Mouse (Mus musculus): ENCODE measurements around the gene Msh6. TPM values are rescaled to one million over a fixed set of nuclear protein-coding genes. Genes with fewer than 3 reads are reported as not detected.

Gene Msh6
- polyA plus RNA-seq, 1 experiment = not detected

- H3K4me1 ChIP-seq (ENCODE audit: control insufficient read depth, insufficient read depth, low read length) = no peaks in the 10 kb centered on the region
- WGBS = 79% methylated on average over 3 of the region's 3 CpGs
- H3K27ac ChIP-seq (ENCODE audit: insufficient read depth, low read depth, low read length) = no peak overlapping the region
- no peak overlapping the region for H3K4me3 ChIP-seq (ENCODE audit: insufficient read depth, low read depth, low read length)
- TF ChIP-seq CTCF (IDR thresholded peaks at IDR 0.05; ENCODE audit: insufficient read depth, low read depth, low read length) (no peak), POLR2A (IDR thresholded peaks at IDR 0.05; ENCODE audit: insufficient read depth, low read depth, low read length) (no peak)
Measured at GRCm38 (mm10) chr17:87982112-87982511, 7.2 kb downstream of the Msh6 start.

DNA sequence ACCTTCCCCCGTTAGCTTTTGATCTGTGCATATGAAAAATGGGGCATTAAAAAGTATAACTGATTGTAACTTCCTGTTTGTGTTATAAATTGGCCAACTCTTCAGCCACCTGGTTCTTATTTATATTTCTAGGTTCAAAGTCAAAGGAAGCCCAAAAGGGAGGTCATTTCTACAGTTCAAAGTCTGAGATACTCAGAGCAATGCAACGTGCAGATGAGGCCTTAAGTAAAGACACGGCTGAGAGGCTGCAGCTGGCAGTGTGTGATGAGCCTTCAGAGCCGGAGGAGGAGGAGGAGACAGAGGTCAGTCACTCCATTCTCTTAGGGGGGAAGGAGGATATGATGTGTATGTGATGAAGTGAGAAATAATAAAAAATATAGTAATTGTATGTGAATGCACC, 8.5 kb downstream of the Msh6 start:
- 65% methylated on average over 4 of the region's 4 CpGs for WGBS
- TF ChIP-seq CTCF (IDR thresholded peaks at IDR 0.05; ENCODE audit: insufficient read depth, low read depth, low read length) = no peak
- TF ChIP-seq POLR2A (IDR thresholded peaks at IDR 0.05; ENCODE audit: insufficient read depth, low read depth, low read length) = no peak
- 0 out of 2 replicates have a peak, but pooled peaks cover 3% of the 10 kb centered on the region for H3K4me1 ChIP-seq (ENCODE audit: control insufficient read depth, insufficient read depth, low read length)
- no peak overlapping the region for H3K4me3 ChIP-seq (ENCODE audit: insufficient read depth, low read depth, low read length)
- H3K27ac ChIP-seq (ENCODE audit: insufficient read depth, low read depth, low read length) = no peak overlapping the region

GRCm38 (mm10) chr17:87984440-87985214, 9.8 kb downstream of the Msh6 start:
- H3K4me1 ChIP-seq (ENCODE audit: control insufficient read depth, insufficient read depth, low read length) = 0 out of 2 replicates have a peak, but pooled peaks cover 3% of the 10 kb centered on the region
- TF ChIP-seq POLR2A (IDR thresholded peaks at IDR 0.05; ENCODE audit: insufficient read depth, low read depth, low read length) (no peak), CTCF (IDR thresholded peaks at IDR 0.05; ENCODE audit: insufficient read depth, low read depth, low read length) (no peak)
- H3K27ac ChIP-seq (ENCODE audit: insufficient read depth, low read depth, low read length) = no peak overlapping the region
- 87% methylated on average over 20 of the region's 20 CpGs for WGBS
- no peak overlapping the region for H3K4me3 ChIP-seq (ENCODE audit: insufficient read depth, low read depth, low read length)

DNA sequence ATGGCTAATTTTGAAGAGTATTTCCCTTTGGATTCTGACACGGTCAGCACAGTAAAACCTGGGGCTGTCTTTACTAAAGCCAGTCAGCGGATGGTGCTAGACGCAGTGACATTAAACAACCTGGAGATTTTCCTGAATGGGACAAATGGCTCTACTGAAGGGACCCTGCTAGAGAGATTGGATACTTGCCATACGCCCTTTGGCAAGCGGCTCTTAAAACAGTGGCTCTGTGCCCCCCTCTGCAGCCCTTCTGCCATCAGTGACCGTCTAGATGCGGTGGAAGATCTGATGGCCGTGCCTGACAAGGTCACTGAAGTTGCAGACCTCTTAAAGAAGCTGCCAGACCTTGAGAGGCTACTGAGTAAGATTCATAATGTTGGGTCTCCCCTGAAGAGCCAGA, 11.1 kb downstream of the Msh6 start:
- WGBS = 51% methylated on average over 8 of the region's 8 CpGs
- Histone ChIP-seq H3K27ac (ENCODE audit: insufficient read depth, low read depth, low read length) (no peak overlapping the region), H3K4me3 (ENCODE audit: insufficient read depth, low read depth, low read length) (no peak overlapping the region), H3K4me1 (ENCODE audit: control insufficient read depth, insufficient read depth, low read length) (0 out of 2 replicates have a peak, but pooled peaks cover 3% of the 10 kb centered on the region)
- TF ChIP-seq CTCF (IDR thresholded peaks at IDR 0.05; ENCODE audit: insufficient read depth, low read depth, low read length) = no peak
- no peak for TF ChIP-seq POLR2A (IDR thresholded peaks at IDR 0.05; ENCODE audit: insufficient read depth, low read depth, low read length)

DNA sequence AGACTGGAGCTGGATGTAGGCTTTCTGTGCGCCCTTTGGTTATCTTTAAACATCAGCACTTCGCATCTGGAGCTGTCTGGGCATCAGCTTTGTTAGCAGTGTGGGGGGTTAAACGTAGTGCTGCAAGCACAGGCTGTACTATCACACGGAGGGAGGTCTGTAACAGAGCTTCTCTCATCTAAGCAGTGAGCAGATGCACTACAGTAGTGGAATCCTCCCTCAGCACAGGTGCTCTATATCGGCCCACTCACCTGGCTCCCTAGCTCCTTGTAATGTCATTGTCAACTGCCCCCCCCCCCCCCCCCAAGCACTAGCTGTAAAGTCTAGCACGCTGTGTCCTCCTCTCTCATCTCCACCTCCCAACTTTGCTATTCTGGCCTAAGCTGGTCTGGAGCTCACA, 12.6 kb downstream of the Msh6 start:
- WGBS = 27% methylated on average over 6 of the region's 6 CpGs
- Histone ChIP-seq H3K4me1 (ENCODE audit: control insufficient read depth, insufficient read depth, low read length) (0 out of 2 replicates have a peak, but pooled peaks cover 3% of the 10 kb centered on the region), H3K4me3 (ENCODE audit: insufficient read depth, low read depth, low read length) (no peak overlapping the region), H3K27ac (ENCODE audit: insufficient read depth, low read depth, low read length) (0 out of 2 replicates have a peak overlapping the region, but pooled peaks have one; percentile 0)
- TF ChIP-seq POLR2A (IDR thresholded peaks at IDR 0.05; ENCODE audit: insufficient read depth, low read depth, low read length) (no peak), CTCF (IDR thresholded peaks at IDR 0.05; ENCODE audit: insufficient read depth, low read depth, low read length) (no peak)

DNA sequence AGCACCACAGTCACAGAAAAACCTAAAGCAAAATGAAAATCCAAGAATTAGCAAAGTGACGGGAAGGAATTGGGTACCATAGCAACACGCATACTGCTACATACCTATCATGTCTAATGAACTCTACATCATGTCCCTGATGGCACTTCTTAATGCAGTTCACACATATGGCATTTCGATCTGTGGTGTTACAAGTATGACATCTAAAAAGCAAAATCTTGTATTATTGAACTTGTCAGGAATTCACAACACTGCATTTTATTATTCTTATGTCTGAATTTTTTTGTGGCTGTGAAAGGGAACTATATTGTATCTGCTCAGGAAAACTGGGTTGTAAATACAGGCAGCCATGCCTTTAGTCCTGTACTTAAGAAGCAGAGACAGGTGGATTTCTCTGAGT, 17.3 kb downstream of the Msh6 start:
- 79% methylated on average over 3 of the region's 3 CpGs for WGBS
- H3K27ac ChIP-seq (ENCODE audit: insufficient read depth, low read depth, low read length) = no peak overlapping the region
- 0 out of 2 replicates have a peak, but pooled peaks cover 3% of the 10 kb centered on the region for H3K4me1 ChIP-seq (ENCODE audit: control insufficient read depth, insufficient read depth, low read length)
- no peak overlapping the region for H3K4me3 ChIP-seq (ENCODE audit: insufficient read depth, low read depth, low read length)
- no peak for TF ChIP-seq CTCF (IDR thresholded peaks at IDR 0.05; ENCODE audit: insufficient read depth, low read depth, low read length)
- TF ChIP-seq POLR2A (IDR thresholded peaks at IDR 0.05; ENCODE audit: insufficient read depth, low read depth, low read length) = no peak

DNA sequence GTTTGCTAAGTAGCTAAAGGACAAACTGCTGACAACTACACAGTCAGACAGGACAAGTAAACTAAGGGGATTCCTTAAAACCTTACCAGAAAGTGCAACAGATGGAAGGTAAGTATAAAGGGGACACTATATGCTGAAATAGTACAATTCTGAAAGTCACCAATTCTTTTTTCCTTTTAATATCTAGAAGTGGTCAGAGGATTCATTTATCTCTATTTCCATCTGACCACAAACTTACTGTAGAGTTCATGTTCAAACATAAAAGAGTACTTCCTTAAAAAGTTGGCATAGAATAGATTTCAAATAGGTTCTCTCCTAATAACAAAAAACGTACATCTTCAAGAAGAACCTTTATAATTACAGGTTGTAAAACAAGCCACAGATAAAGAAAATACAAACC, 18.5 kb downstream of the Msh6 start:
- TF ChIP-seq POLR2A (IDR thresholded peaks at IDR 0.05; ENCODE audit: insufficient read depth, low read depth, low read length) (no peak), CTCF (IDR thresholded peaks at IDR 0.05; ENCODE audit: insufficient read depth, low read depth, low read length) (no peak)
- H3K4me3 ChIP-seq (ENCODE audit: insufficient read depth, low read depth, low read length) = no peak overlapping the region
- no peaks in the 10 kb centered on the region for H3K4me1 ChIP-seq (ENCODE audit: control insufficient read depth, insufficient read depth, low read length)
- WGBS = 42% methylated on average over 1 of the region's 1 CpGs
- H3K27ac ChIP-seq (ENCODE audit: insufficient read depth, low read depth, low read length) = no peak overlapping the region

DNA sequence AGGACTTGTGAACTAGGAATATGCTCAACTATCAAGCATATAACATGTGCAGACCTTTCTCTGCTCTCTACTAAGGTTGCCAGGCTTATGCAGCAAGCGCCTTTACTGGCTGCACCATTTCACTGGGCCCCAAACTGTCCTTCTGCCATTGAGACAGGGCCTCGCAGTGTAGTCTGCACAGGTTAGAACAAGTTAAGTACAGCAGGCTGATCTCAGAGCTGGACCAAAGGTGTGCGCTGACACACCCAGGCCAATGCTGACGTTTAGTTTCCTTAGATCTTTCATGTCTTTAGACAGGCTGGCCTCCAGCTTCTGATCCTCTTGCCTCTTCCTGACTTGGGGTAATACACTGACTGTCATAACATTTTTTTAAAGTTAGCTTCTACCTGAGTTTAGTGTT, 22.9 kb downstream of the Msh6 start:
- no peaks in the 10 kb centered on the region for H3K4me1 ChIP-seq (ENCODE audit: control insufficient read depth, insufficient read depth, low read length)
- H3K27ac ChIP-seq (ENCODE audit: insufficient read depth, low read depth, low read length) = no peak overlapping the region
- H3K4me3 ChIP-seq (ENCODE audit: insufficient read depth, low read depth, low read length) = no peak overlapping the region
- TF ChIP-seq CTCF (IDR thresholded peaks at IDR 0.05; ENCODE audit: insufficient read depth, low read depth, low read length) = no peak
- no peak for TF ChIP-seq POLR2A (IDR thresholded peaks at IDR 0.05; ENCODE audit: insufficient read depth, low read depth, low read length)
- WGBS = 90% methylated on average over 4 of the region's 4 CpGs

DNA sequence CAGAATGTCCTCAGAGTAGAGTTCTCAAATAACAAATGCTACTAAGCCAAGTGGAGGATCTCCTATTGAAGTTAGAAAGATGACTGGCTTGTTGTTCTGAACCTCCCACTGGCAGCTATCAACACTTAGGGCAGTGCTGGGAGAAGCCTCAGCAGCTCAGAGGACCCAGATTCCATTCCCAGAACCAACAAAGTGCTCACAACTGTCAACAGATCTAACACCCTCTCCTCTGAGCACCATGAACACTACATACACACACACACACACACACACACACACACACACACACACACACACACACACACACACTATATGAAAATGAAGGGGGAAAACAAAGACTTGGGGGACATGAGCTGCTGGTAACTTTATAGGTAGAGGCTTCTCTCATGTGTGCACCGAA, 30.0 kb downstream of the Msh6 start:
- WGBS = 95% methylated on average over 1 of the region's 1 CpGs
- Histone ChIP-seq H3K4me1 (ENCODE audit: control insufficient read depth, insufficient read depth, low read length) (no peaks in the 10 kb centered on the region), H3K27ac (ENCODE audit: insufficient read depth, low read depth, low read length) (no peak overlapping the region), H3K4me3 (ENCODE audit: insufficient read depth, low read depth, low read length) (no peak overlapping the region)
- TF ChIP-seq POLR2A (IDR thresholded peaks at IDR 0.05; ENCODE audit: insufficient read depth, low read depth, low read length) (no peak), CTCF (IDR thresholded peaks at IDR 0.05; ENCODE audit: insufficient read depth, low read depth, low read length) (no peak)
